ENCODE assay signal across 12 mouse cellular contexts in genomic region chr9:69419476-69419875, GRCm38 (mm10). TPM values are rescaled to one million over a fixed set of nuclear protein-coding genes. Genes with fewer than 3 reads are reported as not detected.
DNase-seq lines count a peak whose midpoint lies in the region; ATAC-seq and TF ChIP-seq lines count a peak whose summit lies in the region.
"Had no signal": no experiment of that assay in that cellular context is flagged by ENCODE, and none has a peak within 500 bp of the region (broad histone marks: within the 10 kb centered on the region; RNA-seq: fewer than 3 reads in every experiment).

No protein-coding gene starts in this region.

- TF ChIP-seq CTCF in stomach, postnatal 0 days (IDR thresholded peaks at IDR 0.05; ENCODE audit: low read depth): peak; percentile 84

- WGBS in midbrain, embryonic 11.5 days: 96% methylated on average over 1 of the region's 1 CpGs
- 84% methylated on average over 1 of the region's 1 CpGs for WGBS in midbrain, embryonic 13.5 days
- WGBS in stomach, postnatal 0 days: 91% methylated on average over 1 of the region's 1 CpGs

- H3K4me3 ChIP-seq in midbrain, embryonic 11.5 days (ENCODE audit: low read depth, low read length): no peak overlapping the region
- no peak overlapping the region for H3K4me3 ChIP-seq in midbrain, embryonic 13.5 days (replicated peaks)
- H3K4me3 ChIP-seq in stomach, postnatal 0 days (ENCODE audit: low read depth, low read length): no peak overlapping the region
- H3K4me3 ChIP-seq: embryonic facial prominence, embryonic 15.5 days; limb, embryonic 13.5 days; midbrain, embryonic 12.5 days had no signal

- H3K36me3 ChIP-seq in midbrain, embryonic 11.5 days (ENCODE audit: control insufficient read depth, insufficient read depth, low read length): peaks cover 13% of the 10 kb centered on the region
- peaks cover 46% of the 10 kb centered on the region for H3K36me3 ChIP-seq in midbrain, embryonic 13.5 days
- peaks cover 10% of the 10 kb centered on the region for H3K36me3 ChIP-seq in stomach, postnatal 0 days (ENCODE audit: control insufficient read depth, insufficient read depth, low read length)

- no peaks in the 10 kb centered on the region for H3K4me1 ChIP-seq in midbrain, embryonic 11.5 days (ENCODE audit: control insufficient read depth, insufficient read depth, low read length)
- H3K4me1 ChIP-seq in midbrain, embryonic 13.5 days (replicated peaks): no peaks in the 10 kb centered on the region
- no peaks in the 10 kb centered on the region for H3K4me1 ChIP-seq in stomach, postnatal 0 days (replicated peaks; ENCODE audit: control insufficient read depth, insufficient read depth)
- H3K4me1 ChIP-seq: embryonic facial prominence, embryonic 15.5 days; midbrain, embryonic 12.5 days had no signal

- no peak for ATAC-seq in midbrain, embryonic 11.5 days (ENCODE audit: low FRiP score)
- no peak for ATAC-seq in midbrain, embryonic 13.5 days
- ATAC-seq in stomach, postnatal 0 days (ENCODE audit: low FRiP score, low TSS enrichment): no peak
- ATAC-seq in monocyte, adult 5-6 weeks (replicated peaks; ENCODE audit: insufficient number of reproducible peaks, low FRiP score, low TSS enrichment, poor library complexity, severe bottlenecking): no peak

- H3K4me2 ChIP-seq in midbrain, embryonic 11.5 days: no peak overlapping the region
- no peak overlapping the region for H3K4me2 ChIP-seq in midbrain, embryonic 13.5 days (replicated peaks)
- no peak overlapping the region for H3K4me2 ChIP-seq in stomach, postnatal 0 days (replicated peaks; ENCODE audit: low read depth)
- H3K4me2 ChIP-seq: embryonic facial prominence, embryonic 15.5 days; limb, embryonic 13.5 days; midbrain, embryonic 12.5 days had no signal

- no peak overlapping the region for H3K9ac ChIP-seq in midbrain, embryonic 11.5 days (ENCODE audit: low read length)
- no peak overlapping the region for H3K9ac ChIP-seq in midbrain, embryonic 13.5 days (replicated peaks)
- H3K9ac ChIP-seq in stomach, postnatal 0 days (ENCODE audit: low read length): no peak overlapping the region
- H3K9ac ChIP-seq: embryonic facial prominence, embryonic 15.5 days; limb, embryonic 13.5 days; midbrain, embryonic 12.5 days had no signal

- no peaks in the 10 kb centered on the region for H3K9me3 ChIP-seq in midbrain, embryonic 11.5 days (ENCODE audit: control insufficient read depth, low read length)
- H3K9me3 ChIP-seq in midbrain, embryonic 13.5 days: no peaks in the 10 kb centered on the region
- H3K9me3 ChIP-seq in stomach, postnatal 0 days (ENCODE audit: control insufficient read depth, low read length): no peaks in the 10 kb centered on the region
- H3K9me3 ChIP-seq: embryonic facial prominence, embryonic 15.5 days; limb, embryonic 13.5 days; midbrain, embryonic 12.5 days had no signal

- DNase-seq in kidney, adult 9 months: peak; percentile 28
- no peak for DNase-seq in kidney, adult 11 months
- peak; percentile 10 for DNase-seq in midbrain, embryonic 11.5 days (ENCODE audit: low spot score, missing footprints)
- DNase-seq in R1 (ENCODE audit: low read depth, low spot score): peak; percentile 60
- DNase-seq in stomach, postnatal 0 days (ENCODE audit: low spot score): no peak
- DNase-seq in frontal cortex, postnatal 25 days (ENCODE audit: low spot score in 2 of 2): no peak
- DNase-seq: gastrocnemius, postnatal 10 days had no signal

- TF ChIP-seq EP300 in stomach, postnatal 0 days (optimal IDR thresholded peaks at IDR 0.05): no peak

- no peaks in the 10 kb centered on the region for H3K27me3 ChIP-seq in midbrain, embryonic 11.5 days (ENCODE audit: control insufficient read depth, insufficient read depth, low read length)
- H3K27me3 ChIP-seq in midbrain, embryonic 13.5 days: no peaks in the 10 kb centered on the region
- H3K27me3 ChIP-seq in stomach, postnatal 0 days (ENCODE audit: control insufficient read depth, insufficient read depth, low read length): no peaks in the 10 kb centered on the region
- H3K27me3 ChIP-seq: embryonic facial prominence, embryonic 15.5 days; limb, embryonic 13.5 days; midbrain, embryonic 12.5 days had no signal

- H3K27ac ChIP-seq in midbrain, embryonic 11.5 days (ENCODE audit: low read depth, low read length): no peak overlapping the region
- no peak overlapping the region for H3K27ac ChIP-seq in midbrain, embryonic 13.5 days
- no peak overlapping the region for H3K27ac ChIP-seq in stomach, postnatal 0 days (replicated peaks)
- H3K27ac ChIP-seq: embryonic facial prominence, embryonic 15.5 days; limb, embryonic 13.5 days; midbrain, embryonic 12.5 days had no signal

RNA-seq across cellular contexts. Expression of gene Ice2, which starts 21.8 kb away (rescaled TPM):
- 20.9 and 23.8 TPM in 2 replicates for polyA plus RNA-seq in midbrain, embryonic 11.5 days (2014; fragmentation: Nextera tagmentation; extraction: Ambion mirVana)
- 13.2 and 14.3 TPM in 2 replicates for polyA plus RNA-seq in midbrain, embryonic 13.5 days (2015; fragmentation: Nextera tagmentation; extraction: Ambion mirVana)
- polyA plus RNA-seq in stomach, postnatal 0 days (2015; fragmentation: Nextera tagmentation; extraction: Ambion mirVana): 4.3 and 4.8 TPM in 2 replicates
- total RNA-seq in monocyte, adult 5-6 weeks (2017): 6.0 to 16.8 TPM (median 15.1 TPM) in 3 replicates

RNA-seq across cellular contexts. Expression of gene Anxa2, which starts 33.9 kb away (rescaled TPM):
- polyA plus RNA-seq in midbrain, embryonic 11.5 days (2014; fragmentation: Nextera tagmentation; extraction: Ambion mirVana): 176 and 180 TPM in 2 replicates
- polyA plus RNA-seq in midbrain, embryonic 13.5 days (2015; fragmentation: Nextera tagmentation; extraction: Ambion mirVana): 96.0 and 115 TPM in 2 replicates
- polyA plus RNA-seq in stomach, postnatal 0 days (2015; fragmentation: Nextera tagmentation; extraction: Ambion mirVana): 634 and 654 TPM in 2 replicates
- total RNA-seq in monocyte, adult 5-6 weeks (2017): 428 to 649 TPM (median 479 TPM) in 3 replicates

Comparison
In these comparisons a context has a peak if more than half of its experiments do, and no peak if none do; other contexts are left out.
1. DNase-seq: peak in kidney, adult 9 months (single experiment), midbrain, embryonic 11.5 days (single experiment) and R1 (single experiment); none in kidney, adult 11 months (single experiment), stomach, postnatal 0 days (single experiment) and frontal cortex, postnatal 25 days (0 of 2).